Mouse (Mus musculus) regulatory T cell (primary cell): ENCODE results near the gene Unc45b.

Experiments
- in situ Hi-C: fragments of 300-600 bp; cut with MboI, MseI; formaldehyde crosslinking; loops from one replicate; pipeline ENCODE4 v1.15.1; 2025; ENCODE audit warnings: high pct_unique_total_duplicates

Unc45b gene

GRCm38 (mm10) chr11:82910250-82910649 lies at the start of gene Unc45b:
TSS of gene Unc45b (plus strand) at chr11:82910550.
- in situ Hi-C loops = loop anchor here (5.0 to 10.0 kb wide), 2 partner anchors 52 to 285 kb away; partner anchors contain the start of gene Slfn3

- in situ Hi-C loops = no loop called here
These were observed 49.6 kb upstream of the Unc45b start for GRCm38 (mm10) chr11:82860759-82861158.

DNA sequence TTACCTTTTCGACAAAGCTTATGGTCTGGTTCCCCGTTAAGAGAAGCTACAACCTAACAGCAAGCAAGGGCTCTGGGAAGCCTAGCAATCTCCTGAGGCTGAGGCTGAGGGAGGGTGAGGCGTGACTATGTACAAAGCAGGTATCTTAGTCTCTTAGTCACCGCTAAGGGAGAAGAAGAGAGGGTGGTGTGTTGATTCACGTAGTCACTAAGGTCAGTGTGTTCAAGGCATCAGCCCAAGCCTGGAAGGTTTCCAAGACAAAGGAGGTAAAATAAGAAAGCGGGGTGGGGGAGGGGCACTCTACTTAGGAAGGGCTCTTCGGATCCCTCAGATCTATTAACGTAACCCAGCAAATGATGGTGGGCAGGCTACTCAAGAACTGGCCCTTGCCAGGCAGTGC lies 48.8 kb upstream of the Unc45b start:
- in situ Hi-C loops = no loop called here

DNA sequence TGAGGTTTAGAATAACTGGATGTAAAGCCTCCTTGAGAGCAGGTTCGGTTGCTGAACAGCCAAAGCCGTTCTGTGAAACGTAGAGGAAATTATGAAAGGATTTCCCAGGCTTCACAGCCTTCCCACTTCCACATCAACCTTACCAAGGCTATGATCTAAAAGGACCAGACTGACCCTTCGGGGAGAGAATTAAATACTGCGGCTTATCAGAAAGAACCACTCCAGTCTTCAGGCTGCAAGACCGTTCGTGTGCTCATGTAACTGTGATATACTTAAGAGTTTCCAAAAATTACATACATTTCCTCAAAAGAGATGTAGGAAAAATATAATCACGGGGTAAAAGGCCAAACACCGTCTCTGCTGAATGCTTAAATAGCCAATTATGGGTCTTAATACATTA lies 47.7 kb upstream of the Unc45b start:
- in situ Hi-C loops = no loop called here

- in situ Hi-C loops = no loop called here
These were observed 47.3 kb upstream of the Unc45b start for GRCm38 (mm10) chr11:82863059-82863458.

DNA sequence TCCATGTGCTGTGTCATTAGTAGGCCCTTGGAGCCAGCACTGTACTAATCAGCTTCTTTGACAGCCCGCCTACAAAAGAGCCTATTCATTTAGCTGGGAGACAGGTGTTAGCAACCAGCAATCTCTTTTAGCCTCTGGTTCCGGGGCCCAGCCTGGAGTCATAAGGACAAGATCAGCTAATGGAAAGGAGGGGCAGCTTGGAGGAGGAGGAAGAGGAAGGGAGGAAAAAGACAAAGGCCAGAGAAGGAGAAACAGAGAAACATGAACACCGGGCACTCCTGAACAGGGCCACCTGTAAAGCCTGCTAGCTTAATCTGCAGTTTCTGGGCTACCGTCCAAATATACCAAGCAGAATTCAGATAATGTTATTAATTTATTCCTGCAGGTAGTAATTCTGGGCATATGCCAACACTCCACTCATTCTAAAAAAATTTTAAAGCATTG lies 46.8 kb upstream of the Unc45b start:
- in situ Hi-C loops = no loop called here

- in situ Hi-C loops = no loop called here
These were observed 44.4 kb upstream of the Unc45b start for GRCm38 (mm10) chr11:82865957-82866356.

DNA sequence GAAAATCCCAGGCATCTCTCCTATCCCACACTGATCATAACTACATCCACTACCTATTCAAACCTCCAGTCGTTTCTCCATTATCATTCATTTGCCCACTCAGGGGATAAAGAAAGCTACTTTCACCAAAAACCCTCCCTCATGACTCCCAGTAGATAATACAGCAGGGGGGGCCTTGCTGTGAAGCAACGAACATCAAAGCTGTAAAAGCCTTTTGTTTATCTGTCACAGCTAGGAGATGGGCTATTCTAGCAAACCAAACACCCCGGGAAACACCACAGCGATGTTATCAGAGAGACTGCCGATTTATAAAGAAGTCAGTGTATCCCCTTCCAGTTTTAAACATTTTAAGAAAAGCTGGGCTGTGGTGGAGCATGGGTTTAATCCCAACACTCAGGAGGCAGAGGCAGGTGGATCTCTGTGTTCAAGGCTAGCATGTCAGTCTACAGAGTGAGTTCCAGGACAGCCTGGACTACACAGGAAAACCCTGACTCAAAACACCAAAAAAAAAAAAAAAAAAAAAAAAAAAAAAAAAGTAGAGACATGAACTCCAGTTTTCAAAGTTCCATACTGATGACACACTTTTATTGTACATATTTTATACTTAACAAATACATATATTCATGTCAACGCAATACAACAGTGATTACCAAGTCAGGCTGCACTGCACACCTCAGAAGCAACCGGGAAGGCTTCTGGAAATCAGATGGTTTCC lies 43.3 kb upstream of the Unc45b start:
- in situ Hi-C loops = no loop called here

GRCm38 (mm10) chr11:82867956-82868355 lies 42.4 kb upstream of the Unc45b start:
- in situ Hi-C loops = no loop called here

DNA sequence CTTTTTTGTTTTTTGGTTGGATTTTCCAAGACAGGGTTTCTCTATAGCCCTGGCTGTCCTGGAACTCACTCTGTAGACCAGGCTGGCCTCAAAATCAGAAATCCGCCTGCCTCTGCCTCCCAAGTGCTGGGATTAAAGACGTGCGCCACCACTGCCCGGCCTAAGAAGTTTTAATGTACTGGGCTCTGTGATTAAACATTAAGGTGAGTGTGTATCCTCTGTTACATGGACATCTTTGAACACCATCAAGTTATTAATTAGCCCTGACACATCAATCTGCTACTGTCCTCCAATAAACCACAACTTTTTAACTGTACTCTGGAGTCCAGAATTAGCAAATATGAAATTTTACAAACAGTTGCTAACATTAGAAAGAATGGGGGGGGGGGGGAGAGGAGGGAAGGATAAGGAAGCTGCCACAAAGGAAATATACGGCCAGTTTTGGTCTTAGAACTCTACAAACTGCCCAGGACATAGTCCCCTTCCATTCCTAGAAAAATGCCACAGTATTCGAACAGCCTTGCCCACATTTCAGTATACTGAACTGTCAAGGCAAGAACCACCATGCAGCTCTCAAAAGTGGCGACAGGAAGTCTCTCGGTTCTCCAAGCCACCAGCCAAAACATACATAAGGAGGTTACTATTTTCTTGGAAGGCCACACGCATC lies 40.7 kb upstream of the Unc45b start:
- in situ Hi-C loops = no loop called here

- in situ Hi-C loops = no loop called here
These were observed 39.9 kb upstream of the Unc45b start for GRCm38 (mm10) chr11:82870173-82871030.

DNA sequence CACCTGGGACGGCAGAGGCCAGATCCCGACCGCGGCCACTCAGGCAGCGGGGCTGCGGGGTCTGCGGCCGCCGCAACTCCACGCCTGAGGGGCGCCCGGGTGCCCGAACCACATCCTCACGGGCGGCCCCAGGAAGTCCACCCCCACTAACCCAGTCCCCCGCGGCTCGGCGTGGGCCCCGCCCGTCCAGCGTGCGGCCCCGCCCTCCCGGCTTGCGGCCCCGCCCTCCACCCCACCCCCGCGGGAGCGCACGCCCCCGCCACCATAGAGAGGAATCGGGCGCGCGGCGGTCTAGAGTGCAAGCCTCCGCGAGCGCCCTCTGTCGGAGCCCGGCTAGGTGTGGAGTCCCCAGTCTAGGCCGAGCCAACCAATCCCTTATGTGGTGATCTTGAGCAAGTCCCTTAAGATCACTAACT lies 39.3 kb upstream of the Unc45b start, which contains the start of gene Rffl:
Rffl (minus strand) TSS at position 180 of the 416 bp plus-strand sequence.
- in situ Hi-C loops = no loop called here

GRCm38 (mm10) chr11:82874924-82875323 lies 35.4 kb upstream of the Unc45b start:
- in situ Hi-C loops = loop anchor here (5.0 kb wide), 1 partner anchor 643 kb away; no protein-coding TSS in a partner anchor

DNA sequence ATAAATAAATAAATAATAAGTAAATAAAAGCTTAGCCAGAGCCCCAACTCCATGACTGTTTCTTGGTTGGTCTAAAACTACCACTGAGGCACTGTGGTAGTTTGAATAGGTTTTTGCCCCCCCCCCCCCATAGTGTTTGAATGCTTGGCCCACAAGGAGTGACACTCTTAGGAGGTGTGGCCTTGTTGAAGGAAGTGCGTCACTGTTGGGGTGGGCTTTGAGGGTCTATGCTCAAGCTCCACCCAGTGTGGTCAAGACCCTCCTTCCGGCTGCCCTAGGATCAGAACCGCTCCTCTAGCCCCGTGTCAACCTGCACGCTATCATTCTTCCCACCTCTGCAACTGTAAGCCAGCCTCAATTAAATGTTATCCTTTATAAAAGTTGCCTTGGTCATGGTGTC lies 34.7 kb upstream of the Unc45b start:
- in situ Hi-C loops = loop anchor here (5.0 kb wide), 1 partner anchor 643 kb away; no protein-coding TSS in a partner anchor

DNA sequence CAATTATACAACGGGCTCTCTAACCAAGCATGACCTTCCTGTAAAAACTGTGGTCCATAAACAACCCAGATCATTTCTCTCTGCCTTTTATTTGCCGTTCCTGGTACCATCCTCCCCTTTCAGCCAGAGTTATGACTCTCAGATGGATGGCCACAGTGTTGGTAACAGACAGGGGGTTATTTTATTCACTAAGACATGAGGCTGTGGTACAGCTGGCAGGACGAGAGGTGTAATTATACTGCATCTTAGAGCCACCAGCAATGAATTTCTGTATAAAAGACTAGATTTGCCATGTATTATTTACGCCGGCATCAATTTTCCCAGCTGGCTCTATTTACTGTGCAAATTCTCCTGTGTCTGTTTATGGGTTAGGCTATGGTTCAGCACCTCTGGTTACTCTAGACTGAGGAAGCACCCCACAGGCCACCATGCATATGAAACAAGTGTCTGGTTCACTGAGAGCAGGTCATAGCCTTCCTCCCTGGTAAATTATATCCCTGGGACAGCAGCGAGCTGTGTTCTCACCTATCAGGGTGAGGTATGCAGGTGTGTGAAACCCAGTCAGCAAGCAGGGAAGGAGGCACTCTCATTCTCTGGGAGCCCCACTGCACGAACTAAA lies 32.5 kb upstream of the Unc45b start:
- in situ Hi-C loops = loop anchor here (5.0 kb wide), 1 partner anchor 646 kb away; no protein-coding TSS in a partner anchor

DNA sequence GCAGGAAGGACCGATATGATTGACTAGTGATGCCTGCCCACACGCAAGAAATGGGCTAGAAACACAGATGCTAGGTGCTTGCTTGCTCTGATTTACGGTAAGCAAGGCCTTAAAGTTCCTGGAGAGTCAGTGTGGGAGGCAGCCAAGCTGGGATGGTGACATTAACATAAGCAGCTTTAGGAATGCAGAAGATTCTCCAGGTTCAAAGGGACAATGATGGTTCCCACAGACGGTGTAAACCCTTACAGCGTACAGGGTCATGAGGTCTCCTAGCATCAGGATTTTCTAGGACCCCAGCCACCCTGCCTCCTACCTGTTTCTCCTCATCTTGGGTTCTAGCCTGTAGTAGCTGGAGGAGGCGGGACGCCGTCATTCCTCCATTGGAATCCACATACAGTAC lies 27.2 kb upstream of the Unc45b start:
- in situ Hi-C loops = loop anchor here (10.0 kb wide), 1 partner anchor 498 kb away; the partner anchor contains the start of gene Tmem132e

GRCm38 (mm10) chr11:82886559-82886958 lies 23.8 kb upstream of the Unc45b start:
- in situ Hi-C loops = loop anchor here (5.0 to 10.0 kb wide), 2 partner anchors 69 to 502 kb away; partner anchors contain the start of gene Tmem132e

DNA sequence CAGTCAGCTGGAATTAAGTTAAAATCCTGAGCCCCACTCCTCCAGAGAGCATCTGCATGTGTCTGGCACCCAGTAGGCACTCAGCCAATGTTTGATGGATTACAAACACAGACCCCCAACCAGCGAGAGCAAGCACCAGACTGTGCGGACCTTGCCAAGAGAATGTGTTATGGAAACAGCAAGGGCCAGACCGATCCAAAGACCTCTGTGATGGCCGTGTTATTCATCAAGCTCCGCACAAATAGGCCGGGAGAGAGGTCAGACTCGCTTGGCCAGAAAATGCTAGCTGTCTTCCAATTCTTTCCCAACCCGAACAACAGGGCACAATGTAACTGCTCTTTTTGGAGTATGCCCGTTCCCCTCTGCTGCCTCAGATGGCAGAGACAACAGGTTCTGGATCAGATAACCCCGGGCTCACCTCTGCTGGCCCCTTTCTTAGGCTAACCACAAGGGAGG lies 21.8 kb upstream of the Unc45b start:
- in situ Hi-C loops = loop anchor here (5.0 to 10.0 kb wide), 2 partner anchors 71 to 504 kb away; partner anchors contain the start of gene Tmem132e

DNA sequence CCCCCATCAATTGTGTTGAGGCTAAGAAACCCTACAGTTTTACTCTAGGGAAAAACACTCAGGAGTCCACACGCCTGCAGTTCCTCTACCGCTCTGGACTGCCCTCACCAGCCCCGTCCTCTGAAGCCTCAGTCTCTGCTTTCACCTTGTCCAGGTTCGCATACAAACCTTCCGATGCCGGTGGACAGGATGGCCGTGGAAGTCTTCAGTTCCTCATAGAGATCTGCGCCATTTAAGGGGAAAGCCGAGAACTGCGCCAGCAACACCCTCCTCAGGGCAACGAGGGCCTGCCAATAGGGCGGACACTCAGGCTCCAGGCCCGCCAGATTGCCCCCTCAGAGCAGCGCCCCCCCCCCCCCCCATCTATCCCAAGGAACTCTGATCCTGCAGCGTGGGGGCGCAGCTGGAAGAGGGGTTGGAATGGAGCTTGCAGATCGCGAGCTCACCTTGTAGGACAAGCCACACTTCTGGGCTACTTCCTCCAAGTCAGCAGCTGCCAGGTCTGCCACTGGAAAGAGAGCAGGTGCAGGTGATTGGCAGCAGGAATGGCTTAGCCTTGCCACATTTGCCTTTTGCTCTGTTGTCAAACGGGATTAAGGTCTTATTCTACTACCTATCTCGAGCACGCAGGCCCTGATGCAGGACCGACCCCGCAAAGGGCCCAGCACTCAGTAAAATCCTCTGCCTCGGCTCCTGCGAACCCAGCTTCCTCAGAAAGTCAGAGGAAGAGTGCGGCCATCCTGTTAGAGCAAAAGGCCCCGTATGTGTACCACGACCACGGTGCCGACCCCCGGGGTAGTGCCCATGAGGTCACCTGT lies 20.6 kb upstream of the Unc45b start:
- in situ Hi-C loops = loop anchor here (5.0 to 10.0 kb wide), 4 partner anchors 72 to 505 kb away; partner anchors contain the start of gene Tmem132e

- in situ Hi-C loops = loop anchor here (5.0 kb wide), 2 partner anchors 143 to 263 kb away; no protein-coding TSS in a partner anchor
These were observed 20.0 kb upstream of the Unc45b start, which contains the start of gene Rad51d for GRCm38 (mm10) chr11:82890342-82890762. TSS of gene Rad51d (minus strand) at chr11:82890614.
